Mouse (Mus musculus) MEL (cell line): ENCODE data around the gene Sorbs1. TPM values are rescaled to one million over a fixed set of nuclear protein-coding genes. Genes with fewer than 3 reads are reported as not detected.

Experiments used
- DNase-seq: peaks from one replicate; pipeline ENCODE4 v3.0.0; 2011; ENCODE audit warnings: low read depth, low spot score
- H3K27ac ChIP-seq: 2 replicates; pipeline ENCODE4 v1.5.1; 2012; ENCODE audit warnings: low read depth, mild to moderate bottlenecking, control low read depth, low read length, moderate library complexity; ENCODE audit not compliant: control insufficient read depth
- H3K27me3 ChIP-seq, 2 experiments: fragments of 150-350 bp in 1 of 2; sonication (generic) in 1 of 2; 2 replicates each; pipeline ENCODE4 v1.6.1; 2012; ENCODE audit warnings: low read length in 2 of 2, mild to moderate bottlenecking in 2 of 2, improper control_type of control experiment in 1 of 2, moderate library complexity in 1 of 2; ENCODE audit not compliant: insufficient read depth in 2 of 2, control insufficient read depth in 1 of 2
- H3K36me3 ChIP-seq, 2 experiments: 2 replicates each; pipeline ENCODE4 v1.6.1; 2012 to 2014; ENCODE audit warnings: low read length in 2 of 2, improper control_type of control experiment in 1 of 2, inconsistent platforms in 1 of 2, mild to moderate bottlenecking in 1 of 2; ENCODE audit not compliant: insufficient read depth in 2 of 2, control insufficient read depth in 1 of 2
- H3K4me1 ChIP-seq, 2 experiments: fragments of 150-350 bp in 1 of 2; sonication (generic) in 1 of 2; 2 replicates each; pipeline ENCODE4 v1.6.1; 2012; ENCODE audit warnings: low read length in 2 of 2, improper control_type of control experiment in 1 of 2, mild to moderate bottlenecking in 1 of 2; ENCODE audit not compliant: insufficient read depth in 2 of 2, control insufficient read depth in 1 of 2
- H3K4me3 ChIP-seq, 2 experiments: fragments of 150-350 bp in 1 of 2; sonication (generic) in 1 of 2; 2 replicates each; pipeline ENCODE4 v1.5.1; 2012; ENCODE audit warnings: low read depth in 2 of 2, low read length in 2 of 2, mild to moderate bottlenecking in 2 of 2, moderate library complexity in 2 of 2, control low read depth in 1 of 2, improper control_type of control experiment in 1 of 2; ENCODE audit not compliant: control insufficient read depth in 1 of 2, insufficient read depth in 1 of 2
- H3K79me2 ChIP-seq: 2 replicates; pipeline ENCODE4 v1.6.1; 2012; ENCODE audit warnings: mild to moderate bottlenecking, low read length, moderate library complexity; ENCODE audit not compliant: control insufficient read depth, poor library complexity, insufficient read depth
- H3K9ac ChIP-seq: 2 replicates; pipeline ENCODE4 v1.6.1; 2012; ENCODE audit warnings: low read depth, mild to moderate bottlenecking, control low read depth, low read length, moderate library complexity; ENCODE audit not compliant: control insufficient read depth, poor library complexity, severe bottlenecking
- H3K9me3 ChIP-seq: fragments of 150-350 bp; sonication (generic); replicated peaks from 2 replicates; pipeline ENCODE4 v1.6.1; 2012; ENCODE audit warnings: mild to moderate bottlenecking, low read length, improper control_type of control experiment, moderate library complexity; ENCODE audit not compliant: insufficient read depth
- CHD2 ChIP-seq: IDR thresholded peaks from 2 replicates; pipeline ENCODE4 v1.6.1; 2011; ENCODE audit warnings: low read length, improper control_type of control experiment
- CTCF ChIP-seq, 3 experiments: IDR thresholded peaks in 2 of 3; conservative IDR thresholded peaks in 1 of 3; 2 replicates each; pipeline ENCODE4 v1.5.1; 2011 to 2012; ENCODE audit warnings: low read length in 3 of 3, low read depth in 2 of 3, mild to moderate bottlenecking in 2 of 3, improper control_type of control experiment in 1 of 3, inconsistent platforms in 1 of 3, mixed read lengths in 1 of 3, moderate library complexity in 1 of 3; ENCODE audit not compliant: control insufficient read depth in 1 of 3, insufficient read depth in 1 of 3, poor library complexity in 1 of 3, severe bottlenecking in 1 of 3
- E2F4 ChIP-seq: IDR thresholded peaks from 2 replicates; pipeline ENCODE4 v1.6.1; 2011; ENCODE audit warnings: low read depth, low read length, improper control_type of control experiment, borderline replicate concordance
- ELF1 ChIP-seq: IDR thresholded peaks from 2 replicates; pipeline ENCODE4 v1.6.1; 2014; ENCODE audit warnings: low read depth, mild to moderate bottlenecking, inconsistent platforms, low read length, improper control_type of control experiment, moderate library complexity
- EP300 ChIP-seq, 2 experiments: IDR thresholded peaks; 2 replicates each; pipeline ENCODE4 v1.6.1; 2011; ENCODE audit warnings: improper control_type of control experiment in 2 of 2, low read length in 2 of 2, low read depth in 1 of 2, mild to moderate bottlenecking in 1 of 2
- ETS1 ChIP-seq: IDR thresholded peaks from 2 replicates; pipeline ENCODE4 v1.6.1; 2012; ENCODE audit warnings: low read depth, mild to moderate bottlenecking, inconsistent platforms, low read length, improper control_type of control experiment, moderate library complexity
- GABPA ChIP-seq: IDR thresholded peaks from 2 replicates; pipeline ENCODE4 v1.6.1; 2012; ENCODE audit warnings: low read depth, mild to moderate bottlenecking, inconsistent platforms, low read length, improper control_type of control experiment, moderate library complexity
- GATA1 ChIP-seq: IDR thresholded peaks from 2 replicates; pipeline ENCODE4 v1.6.1; 2011; ENCODE audit warnings: low read depth, low read length, improper control_type of control experiment
- HCFC1 ChIP-seq: IDR thresholded peaks from 2 replicates; pipeline ENCODE4 v1.6.1; 2012; ENCODE audit warnings: low read depth, mild to moderate bottlenecking, inconsistent platforms, low read length, improper control_type of control experiment, moderate library complexity
- JUND ChIP-seq: IDR thresholded peaks from 2 replicates; pipeline ENCODE4 v1.6.1; 2011; ENCODE audit warnings: low read depth, mild to moderate bottlenecking, improper control_type of control experiment, low read length
- KAT2A ChIP-seq: conservative IDR thresholded peaks from 2 replicates; pipeline ENCODE4 v1.6.1; 2012; ENCODE audit warnings: low read depth, low read length, improper control_type of control experiment, inconsistent platforms
- MEF2A ChIP-seq: IDR thresholded peaks from 2 replicates; pipeline ENCODE4 v1.6.1; 2014; ENCODE audit warnings: low read depth, mild to moderate bottlenecking, inconsistent platforms, low read length, improper control_type of control experiment; ENCODE audit not compliant: poor library complexity, insufficient replicate concordance, severe bottlenecking; ENCODE audit errors: extremely low read depth
- MXI1 ChIP-seq: IDR thresholded peaks from 2 replicates; pipeline ENCODE4 v1.6.1; 2011; ENCODE audit warnings: mild to moderate bottlenecking, low read depth, low read length, improper control_type of control experiment
- MYC ChIP-seq: IDR thresholded peaks from 2 replicates; pipeline ENCODE4 v1.6.1; 2011; ENCODE audit warnings: low read depth, mild to moderate bottlenecking, low read length, improper control_type of control experiment, moderate library complexity
- NELFE ChIP-seq: IDR thresholded peaks from 2 replicates; pipeline ENCODE4 v1.6.1; 2011; ENCODE audit warnings: low read depth, low read length, improper control_type of control experiment
- POLR2A ChIP-seq, 2 experiments: IDR thresholded peaks; 2 replicates each; pipeline ENCODE4 v1.6.1; 2011 to 2012; ENCODE audit warnings: low read length in 2 of 2, mild to moderate bottlenecking in 2 of 2, control low read depth in 1 of 2, improper control_type of control experiment in 1 of 2, low read depth in 1 of 2, moderate library complexity in 1 of 2; ENCODE audit not compliant: control insufficient read depth in 1 of 2, insufficient read depth in 1 of 2, poor library complexity in 1 of 2
- POLR2AphosphoS2 ChIP-seq: IDR thresholded peaks from 2 replicates; pipeline ENCODE4 v1.6.1; 2011; ENCODE audit warnings: low read length, improper control_type of control experiment
- POLR2AphosphoS5 ChIP-seq: IDR thresholded peaks from 2 replicates; pipeline ENCODE4 v1.6.1; 2012; ENCODE audit warnings: low read depth, borderline replicate concordance, mild to moderate bottlenecking, inconsistent platforms, low read length, moderate library complexity, mixed read lengths
- RAD21 ChIP-seq: IDR thresholded peaks from 2 replicates; pipeline ENCODE4 v1.6.1; 2011; ENCODE audit warnings: mild to moderate bottlenecking, low read depth, low read length, improper control_type of control experiment
- SIN3A ChIP-seq: IDR thresholded peaks from 2 replicates; pipeline ENCODE4 v1.6.1; 2012; ENCODE audit warnings: low read length, improper control_type of control experiment, inconsistent platforms
- SMC3 ChIP-seq: IDR thresholded peaks from 2 replicates; pipeline ENCODE4 v1.6.1; 2011; ENCODE audit warnings: low read depth, low read length, improper control_type of control experiment
- TAL1 ChIP-seq: IDR thresholded peaks from 2 replicates; pipeline ENCODE4 v1.6.1; 2012; ENCODE audit warnings: mild to moderate bottlenecking, inconsistent platforms, low read length, moderate library complexity, mixed read lengths
- TBP ChIP-seq: IDR thresholded peaks from 2 replicates; pipeline ENCODE4 v1.8.0; 2011; ENCODE audit warnings: low read depth, low read length, improper control_type of control experiment
- TCF12 ChIP-seq: IDR thresholded peaks from 2 replicates; pipeline ENCODE4 v1.6.1; 2014; ENCODE audit warnings: low read depth, mild to moderate bottlenecking, inconsistent platforms, low read length, improper control_type of control experiment, moderate library complexity
- UBTF ChIP-seq: IDR thresholded peaks from 2 replicates; pipeline ENCODE4 v1.6.1; 2012; ENCODE audit warnings: low read depth, mild to moderate bottlenecking, inconsistent platforms, low read length, improper control_type of control experiment, moderate library complexity, borderline replicate concordance; ENCODE audit not compliant: insufficient read depth
- USF2 ChIP-seq, 2 experiments: IDR thresholded peaks; 2 replicates each; pipeline ENCODE4 v1.6.1; 2011 to 2012; ENCODE audit warnings: improper control_type of control experiment in 2 of 2, low read length in 2 of 2, borderline replicate concordance in 1 of 2, inconsistent platforms in 1 of 2, low read depth in 1 of 2, mild to moderate bottlenecking in 1 of 2; ENCODE audit not compliant: insufficient read depth in 1 of 2
- ZC3H11A ChIP-seq: IDR thresholded peaks from 2 replicates; pipeline ENCODE4 v1.6.1; 2012; ENCODE audit warnings: low read depth, mild to moderate bottlenecking, inconsistent platforms, low read length, improper control_type of control experiment
- ZMIZ1 ChIP-seq: IDR thresholded peaks from 2 replicates; pipeline ENCODE4 v1.6.1; 2012; ENCODE audit warnings: low read depth, mild to moderate bottlenecking, inconsistent platforms, low read length, improper control_type of control experiment, moderate library complexity
- ZNF384 ChIP-seq: IDR thresholded peaks from 2 replicates; pipeline ENCODE4 v1.6.1; 2012; ENCODE audit warnings: low read depth, mild to moderate bottlenecking, inconsistent platforms, low read length, improper control_type of control experiment
- polyA plus RNA-seq, 2 experiments: library from polyadenylated mRNA; stranded (reverse) in 1 of 2; unstranded in 1 of 2; fragments of >175 nt in 1 of 2; fragments of >200 nt in 1 of 2; gene quantifications; 2 replicates each; pipeline versions ENCODE4 v1.2.1 to v1.2.4; 2012; ENCODE audit warnings: low replicate concordance in 2 of 2, low read depth in 1 of 2; ENCODE audit not compliant: insufficient read length in 2 of 2, insufficient read depth in 1 of 2, missing spikeins in 1 of 2
- total RNA-seq: library from RNA; depleted of rRNA; stranded (reverse); fragments of 300-350 nt; gene quantifications from 2 replicates; pipeline ENCODE4 v1.2.3, GENCODE M21; 2012

Sorbs1 gene
- total and polyA plus RNA-seq, 3 experiments = 1.3 to 5.3 TPM; not detected in 1

DNA sequence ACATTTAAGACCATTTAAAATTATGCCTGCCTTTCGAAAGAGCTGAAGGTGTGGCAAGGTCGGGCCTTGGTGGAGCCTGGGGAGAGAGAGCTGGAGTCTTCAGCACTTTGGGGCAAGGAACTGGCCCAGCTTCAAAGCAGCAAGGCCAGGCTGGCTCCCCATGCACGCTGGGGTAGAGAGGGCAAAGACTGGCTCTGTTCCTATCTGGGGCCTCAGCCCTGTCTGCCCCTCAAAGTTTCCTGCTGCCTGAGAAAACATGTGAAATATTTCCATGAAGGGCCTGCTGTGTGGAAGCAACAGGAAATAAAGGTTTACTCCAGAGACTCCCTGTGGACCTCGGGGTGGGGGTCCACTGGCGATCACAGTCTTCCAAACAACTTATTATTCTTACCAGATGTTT is 88.3 kb downstream of the Sorbs1 start:
- H3K4me3 ChIP-seq = no peak overlapping the region
- no peaks in the 10 kb centered on the region for H3K79me2 ChIP-seq
- TF ChIP-seq MYC = no peak
- TF ChIP-seq EP300 (IDR thresholded peaks at IDR 0.05; ENCODE audit: low read depth in 1 of 2, low read length in 2 of 2) = no peak
- TF ChIP-seq NELFE = no peak
- no peak for TF ChIP-seq USF2 (IDR thresholded peaks at IDR 0.05; ENCODE audit: borderline replicate concordance in 1 of 2, insufficient read depth in 1 of 2, low read depth in 1 of 2, low read length in 2 of 2)
- no peak for TF ChIP-seq MXI1
- no peak for TF ChIP-seq HCFC1
- TF ChIP-seq POLR2AphosphoS5 = no peak
- TF ChIP-seq GABPA = no peak
- TF ChIP-seq ZNF384 = no peak
- no peak for TF ChIP-seq KAT2A
- no peak for TF ChIP-seq ELF1
- no peak for TF ChIP-seq POLR2AphosphoS2
- TF ChIP-seq MEF2A = no peak
- TF ChIP-seq E2F4 = no peak
- TF ChIP-seq ZMIZ1 = no peak
- no peak for TF ChIP-seq ZC3H11A
- no peak for TF ChIP-seq UBTF
- TF ChIP-seq CHD2 = no peak
- TF ChIP-seq, all 39 proteins: peak for 0
- no peak overlapping the region for H3K9ac ChIP-seq
- H3K4me1 ChIP-seq = no peaks in the 10 kb centered on the region
- no peak overlapping the region for H3K27ac ChIP-seq
- H3K27me3 ChIP-seq = no peaks in the 10 kb centered on the region
- no peaks in the 10 kb centered on the region for H3K9me3 ChIP-seq
- no peaks in the 10 kb centered on the region for H3K36me3 ChIP-seq
- no peak for DNase-seq

- Histone ChIP-seq H3K4me1 (no peaks in the 10 kb centered on the region), H3K9ac (no peak overlapping the region), H3K36me3 (no peaks in the 10 kb centered on the region), H3K9me3 (no peaks in the 10 kb centered on the region), H3K79me2 (no peaks in the 10 kb centered on the region), H3K27ac (no peak overlapping the region), H3K27me3 (no peaks in the 10 kb centered on the region), H3K4me3 (no peak overlapping the region)
- TF ChIP-seq SIN3A (no peak), CTCF (IDR thresholded peaks at IDR 0.05 in 2 of 3, conservative IDR thresholded peaks at IDR 0.05 in 1 of 3; ENCODE audit: control insufficient read depth in 1 of 3, insufficient read depth in 1 of 3, low read depth in 2 of 3, low read length in 3 of 3, poor library complexity in 1 of 3, severe bottlenecking in 1 of 3) (no peak), UBTF (no peak), E2F4 (no peak), TAL1 (no peak), ETS1 (no peak), GATA1 (no peak), SMC3 (no peak), CHD2 (no peak), POLR2A (IDR thresholded peaks at IDR 0.05; ENCODE audit: control insufficient read depth in 1 of 2, insufficient read depth in 1 of 2, low read depth in 1 of 2, low read length in 2 of 2, poor library complexity in 1 of 2) (no peak), JUND (no peak), TCF12 (no peak), RAD21 (no peak), TBP (no peak), POLR2AphosphoS2 (no peak)
- no peak for DNase-seq
These were observed 92.5 kb downstream of the Sorbs1 start for GRCm38 (mm10) chr19:40421037-40421436.
